Mouse (Mus musculus) heart, embryonic 11.5 days (tissue): ENCODE measurements around the gene Kirrel3. TPM values are rescaled to one million over a fixed set of nuclear protein-coding genes. Genes with fewer than 3 reads are reported as not detected.

Experiments
- ATAC-seq: fragments of 200-750 bp; cut with Nextera tagmentation; replicated peaks from 2 replicates; pipeline ENCODE4 v1.8.0; 2017; ENCODE audit warnings: moderate library complexity; ENCODE audit not compliant: insufficient number of reproducible peaks, low FRiP score, low TSS enrichment
- H3K27ac ChIP-seq: fragments of 300-500 bp; sonication (generic); 2 replicates; pipeline ENCODE4 v1.5.1; 2014; ENCODE audit warnings: mild to moderate bottlenecking, low read depth, low read length
- H3K27me3 ChIP-seq: fragments of 300-500 bp; sonication (generic); 2 replicates; pipeline ENCODE4 v1.6.1; 2014; ENCODE audit warnings: mild to moderate bottlenecking, low read length, mixed read lengths; ENCODE audit not compliant: control insufficient read depth, insufficient read depth
- H3K36me3 ChIP-seq: fragments of 300-500 bp; sonication (generic); 2 replicates; pipeline ENCODE4 v1.6.1; 2014; ENCODE audit warnings: mild to moderate bottlenecking, low read length, moderate library complexity, mixed read lengths; ENCODE audit not compliant: control insufficient read depth, insufficient read depth
- H3K4me1 ChIP-seq: fragments of 300-500 bp; sonication (generic); 2 replicates; pipeline ENCODE4 v1.6.1; 2014; ENCODE audit warnings: low read length; ENCODE audit not compliant: control insufficient read depth, insufficient read depth
- H3K4me2 ChIP-seq: fragments of 300-500 bp; sonication (generic); 2 replicates; pipeline ENCODE4 v1.6.1; 2014; ENCODE audit warnings: mild to moderate bottlenecking, moderate library complexity
- H3K4me3 ChIP-seq: fragments of 300-500 bp; sonication (generic); 2 replicates; pipeline ENCODE4 v1.5.1; 2014; ENCODE audit warnings: low read depth, low read length
- H3K9ac ChIP-seq: fragments of 300-500 bp; sonication (generic); 2 replicates; pipeline ENCODE4 v1.6.1; 2014; ENCODE audit warnings: mild to moderate bottlenecking, low read depth, low read length, moderate library complexity
- H3K9me3 ChIP-seq: fragments of 300-500 bp; sonication (generic); replicated peaks from 2 replicates; pipeline ENCODE4 v1.6.1; 2016; ENCODE audit warnings: low read length; ENCODE audit not compliant: control insufficient read depth
- WGBS: fragments of 180-500 bp; shearing (Covaris S2); extraction: QIAGEN DNeasy Blood & Tissue Kit; methylation state at CpG from one replicate; pipeline ENCODE4 v1.1.7; 2014; ENCODE audit not compliant: insufficient replicate concordance; 5-methylcytosine and 5-hydroxymethylcytosine counted together
- polyA plus RNA-seq: library from polyadenylated mRNA; unstranded; fragments of >200 nt; fragmentation: Nextera tagmentation; extraction: Ambion mirVana; gene quantifications from 2 replicates; pipeline ENCODE4 v1.2.1, GENCODE M21; 2014

Gene Kirrel3
- polyA plus RNA-seq, 1 experiment from 2014 or later: 1.0 TPM

- Histone ChIP-seq H3K4me3 (no peak overlapping the region), H3K9me3 (no peaks in the 10 kb centered on the region), H3K27me3 (no peaks in the 10 kb centered on the region), H3K27ac (no peak overlapping the region), H3K9ac (no peak overlapping the region), H3K36me3 (no peaks in the 10 kb centered on the region), H3K4me2 (no peak overlapping the region), H3K4me1 (no peaks in the 10 kb centered on the region)
- WGBS: 49% methylated on average over 3 of the region's 3 CpGs
- no peak for ATAC-seq
Measured at GRCm38 (mm10) chr9:34714996-34715619, 229.4 kb downstream of the Kirrel3 start.

- no peaks in the 10 kb centered on the region for H3K36me3 ChIP-seq
- H3K4me3 ChIP-seq: no peak overlapping the region
- 0 out of 2 replicates have a peak, but pooled peaks cover 3% of the 10 kb centered on the region for H3K4me1 ChIP-seq
- no peaks in the 10 kb centered on the region for H3K9me3 ChIP-seq
- ATAC-seq: no peak
- no peaks in the 10 kb centered on the region for H3K27me3 ChIP-seq
- no peak overlapping the region for H3K27ac ChIP-seq
- H3K9ac ChIP-seq: no peak overlapping the region
- no peak overlapping the region for H3K4me2 ChIP-seq
- 75% methylated on average over 2 of the region's 2 CpGs for WGBS
Measured at GRCm38 (mm10) chr9:34716476-34716875, 230.8 kb downstream of the Kirrel3 start.

GRCm38 (mm10) chr9:34721478-34722197 lies 235.9 kb downstream of the Kirrel3 start:
- Histone ChIP-seq H3K9me3 (no peaks in the 10 kb centered on the region), H3K27me3 (no peaks in the 10 kb centered on the region), H3K4me2 (no peak overlapping the region), H3K27ac (no peak overlapping the region), H3K9ac (no peak overlapping the region), H3K4me3 (no peak overlapping the region), H3K36me3 (no peaks in the 10 kb centered on the region), H3K4me1 (peaks cover 6% of the 10 kb centered on the region; the same call in 1 of the 2 replicates)
- ATAC-seq: no peak
- WGBS: 31% methylated on average over 6 of the region's 6 CpGs

GRCm38 (mm10) chr9:34722198-34722550 lies 236.5 kb downstream of the Kirrel3 start:
- H3K4me3 ChIP-seq: no peak overlapping the region
- ATAC-seq: no peak
- no peaks in the 10 kb centered on the region for H3K9me3 ChIP-seq
- no peaks in the 10 kb centered on the region for H3K27me3 ChIP-seq
- no peak overlapping the region for H3K27ac ChIP-seq
- no peaks in the 10 kb centered on the region for H3K36me3 ChIP-seq
- peaks cover 6% of the 10 kb centered on the region; the same call in 1 of the 2 replicates for H3K4me1 ChIP-seq
- H3K9ac ChIP-seq: no peak overlapping the region
- WGBS: 68% methylated on average over 5 of the region's 5 CpGs
- no peak overlapping the region for H3K4me2 ChIP-seq

GRCm38 (mm10) chr9:34732507-34732906 lies 246.8 kb downstream of the Kirrel3 start:
- H3K4me3 ChIP-seq: no peak overlapping the region
- no peaks in the 10 kb centered on the region for H3K36me3 ChIP-seq
- no peaks in the 10 kb centered on the region for H3K9me3 ChIP-seq
- H3K27me3 ChIP-seq: no peaks in the 10 kb centered on the region
- H3K27ac ChIP-seq: no peak overlapping the region
- H3K4me1 ChIP-seq: no peaks in the 10 kb centered on the region
- no peak overlapping the region for H3K9ac ChIP-seq
- no peak overlapping the region for H3K4me2 ChIP-seq
- ATAC-seq: no peak
- 67% methylated on average over 6 of the region's 6 CpGs for WGBS

GRCm38 (mm10) chr9:34733579-34733978 lies 247.9 kb downstream of the Kirrel3 start:
- Histone ChIP-seq H3K9ac (no peak overlapping the region), H3K27ac (no peak overlapping the region), H3K27me3 (no peaks in the 10 kb centered on the region), H3K9me3 (no peaks in the 10 kb centered on the region), H3K4me2 (no peak overlapping the region), H3K4me3 (no peak overlapping the region), H3K36me3 (no peaks in the 10 kb centered on the region), H3K4me1 (no peaks in the 10 kb centered on the region)
- no peak for ATAC-seq
- 57% methylated on average over 6 of the region's 6 CpGs for WGBS

GRCm38 (mm10) chr9:34734991-34735390 lies 249.3 kb downstream of the Kirrel3 start:
- Histone ChIP-seq H3K27me3 (no peaks in the 10 kb centered on the region), H3K27ac (no peak overlapping the region), H3K9me3 (no peaks in the 10 kb centered on the region), H3K4me1 (no peaks in the 10 kb centered on the region), H3K36me3 (no peaks in the 10 kb centered on the region), H3K4me2 (no peak overlapping the region), H3K4me3 (no peak overlapping the region), H3K9ac (no peak overlapping the region)
- 78% methylated on average over 4 of the region's 4 CpGs for WGBS
- ATAC-seq: no peak

GRCm38 (mm10) chr9:34739431-34739830 lies 253.7 kb downstream of the Kirrel3 start:
- ATAC-seq: no peak
- Histone ChIP-seq H3K4me2 (no peak overlapping the region), H3K27me3 (no peaks in the 10 kb centered on the region), H3K36me3 (no peaks in the 10 kb centered on the region), H3K4me1 (no peaks in the 10 kb centered on the region), H3K4me3 (no peak overlapping the region), H3K27ac (no peak overlapping the region), H3K9ac (no peak overlapping the region), H3K9me3 (no peaks in the 10 kb centered on the region)
- whole genome bisulfite sequencing: 51% methylated on average over 5 of the region's 5 CpGs

- 65% methylated on average over 3 of the region's 3 CpGs for WGBS
- Histone ChIP-seq H3K36me3 (no peaks in the 10 kb centered on the region), H3K9ac (no peak overlapping the region), H3K27me3 (no peaks in the 10 kb centered on the region), H3K4me3 (no peak overlapping the region), H3K27ac (no peak overlapping the region), H3K9me3 (no peaks in the 10 kb centered on the region), H3K4me1 (no peaks in the 10 kb centered on the region), H3K4me2 (no peak overlapping the region)
- ATAC-seq: no peak
Measured at GRCm38 (mm10) chr9:34740814-34741213, 255.1 kb downstream of the Kirrel3 start.
